ENCODE assay signal across 23 mouse cellular contexts in the genomic region with DNA sequence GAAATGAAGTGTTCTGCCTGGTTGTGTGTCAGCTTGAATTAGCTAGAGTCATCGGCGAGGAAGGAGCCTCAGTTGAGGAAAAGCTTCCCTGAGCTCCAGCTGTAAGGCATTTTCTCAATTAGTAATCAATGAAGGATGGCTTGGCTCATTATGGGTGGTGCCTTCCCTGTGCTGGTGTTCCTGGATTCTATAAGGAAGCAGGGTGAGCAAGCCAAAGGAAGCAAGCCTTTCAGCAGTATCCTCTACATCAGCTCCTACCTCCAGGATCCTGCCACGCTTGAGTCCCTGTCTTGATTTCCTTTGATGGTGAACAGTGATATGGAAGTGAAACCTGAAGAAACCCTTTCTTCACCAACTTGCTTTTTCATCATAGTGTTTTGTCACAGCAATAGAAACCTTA.
A peak's percentile ranks its signal among the peaks of the same experiment; 100 is the strongest.
DNase-seq lines count a peak whose midpoint lies in the region; ATAC-seq and TF ChIP-seq lines count a peak whose summit lies in the region.
"Had no signal": no experiment of that assay in that cellular context is flagged by ENCODE, and none has a peak within 500 bp of the region (broad histone marks: within the 10 kb centered on the region; RNA-seq: fewer than 3 reads in every experiment).

No protein-coding gene starts in this region.

- no peak for DNase-seq in forebrain, embryonic 14.5 days (ENCODE audit: low spot score)
- peak; percentile 37 for DNase-seq in hindbrain, postnatal 0 days (ENCODE audit: low spot score)
- peak; percentile 31 for DNase-seq in brain, embryonic 14.5 days (ENCODE audit: low read depth)
- DNase-seq in splenic B cell, adult 2 months (ENCODE audit: low read depth, low spot score), result peak; percentile 9
- no peak for DNase-seq in heart, adult 11 months
- DNase-seq: adrenal gland, postnatal 10 days; cerebellum, adult 11-12 months; gastrocnemius, postnatal 25 days; kidney, postnatal 10 days; layer of hippocampus, postnatal 36 days; liver; lung, adult 2 months; lung, postnatal 10 days; right cerebral cortex, postnatal 4 days; thymus, adult 2 months; thymus, postnatal 36 days had no signal

- no peak for TF ChIP-seq POLR2A in brain, embryonic 14.5 days (IDR thresholded peaks at IDR 0.05; ENCODE audit: borderline replicate concordance, extremely low read depth, insufficient read depth, insufficient read length, poor library complexity, severe bottlenecking)

- no peaks in the 10 kb centered on the region for H3K4me1 ChIP-seq in forebrain, embryonic 13.5 days
- H3K4me1 ChIP-seq in forebrain, embryonic 14.5 days (ENCODE audit: control insufficient read depth, insufficient read depth, low read length), result no peaks in the 10 kb centered on the region
- H3K4me1 ChIP-seq in hindbrain, postnatal 0 days (ENCODE audit: insufficient read depth, low read length), result no peaks in the 10 kb centered on the region
- H3K4me1 ChIP-seq in hindbrain, embryonic 13.5 days (replicated peaks), result no peaks in the 10 kb centered on the region
- H3K4me1 ChIP-seq: midbrain, embryonic 15.5 days had no signal

- H3K4me3 ChIP-seq in forebrain, embryonic 13.5 days, result no peak overlapping the region
- H3K4me3 ChIP-seq in forebrain, embryonic 14.5 days (ENCODE audit: low read depth, low read length), result no peak overlapping the region
- no peak overlapping the region for H3K4me3 ChIP-seq in hindbrain, postnatal 0 days (ENCODE audit: low read length)
- H3K4me3 ChIP-seq in hindbrain, embryonic 13.5 days, result no peak overlapping the region
- H3K4me3 ChIP-seq: midbrain, embryonic 15.5 days had no signal

- no peak overlapping the region for H3K4me2 ChIP-seq in forebrain, embryonic 13.5 days
- no peak overlapping the region for H3K4me2 ChIP-seq in forebrain, embryonic 14.5 days (ENCODE audit: low read length)
- no peak overlapping the region for H3K4me2 ChIP-seq in hindbrain, postnatal 0 days (ENCODE audit: low read depth, low read length)
- no peak overlapping the region for H3K4me2 ChIP-seq in hindbrain, embryonic 13.5 days
- H3K4me2 ChIP-seq: midbrain, embryonic 15.5 days had no signal

- WGBS in forebrain, embryonic 13.5 days, result 81% methylated on average over 3 of the region's 3 CpGs
- WGBS in forebrain, embryonic 14.5 days, result 69% methylated on average over 3 of the region's 3 CpGs
- 64% methylated on average over 3 of the region's 3 CpGs for WGBS in hindbrain, postnatal 0 days
- 70% methylated on average over 3 of the region's 3 CpGs for WGBS in hindbrain, embryonic 13.5 days

- 0 out of 2 replicates have a peak, but pooled peaks cover 4% of the 10 kb centered on the region for H3K36me3 ChIP-seq in forebrain, embryonic 13.5 days (ENCODE audit: poor library complexity, severe bottlenecking)
- H3K36me3 ChIP-seq in forebrain, embryonic 14.5 days (ENCODE audit: control insufficient read depth, insufficient read depth, low read length), result peaks cover 3% of the 10 kb centered on the region; the same call in 1 of the 2 replicates
- no peaks in the 10 kb centered on the region for H3K36me3 ChIP-seq in hindbrain, postnatal 0 days (ENCODE audit: insufficient read depth, low read length)
- peaks cover 11% of the 10 kb centered on the region; the same call in 1 of the 2 replicates for H3K36me3 ChIP-seq in hindbrain, embryonic 13.5 days
- 0 out of 2 replicates have a peak, but pooled peaks cover 1% of the 10 kb centered on the region for H3K36me3 ChIP-seq in splenic B cell, adult 2 months (ENCODE audit: control insufficient read depth, insufficient read depth, low read length, poor library complexity, severe bottlenecking)

- H3K27ac ChIP-seq in forebrain, embryonic 13.5 days, result no peak overlapping the region
- H3K27ac ChIP-seq in forebrain, embryonic 14.5 days (ENCODE audit: low read depth, low read length), result no peak overlapping the region
- no peak overlapping the region for H3K27ac ChIP-seq in hindbrain, postnatal 0 days
- no peak overlapping the region for H3K27ac ChIP-seq in hindbrain, embryonic 13.5 days
- H3K27ac ChIP-seq: liver, embryonic 14.5 days; macrophage; midbrain, embryonic 15.5 days had no signal

- no peak for TF ChIP-seq CTCF in hindbrain, postnatal 0 days (IDR thresholded peaks at IDR 0.05; ENCODE audit: low read depth)
- TF ChIP-seq CTCF in brain, embryonic 14.5 days (IDR thresholded peaks at IDR 0.05; ENCODE audit: borderline replicate concordance, extremely low read depth, insufficient read depth, insufficient read length), result no peak

- peak; percentile 27; the same call in 1 of the 2 replicates for ATAC-seq in forebrain, embryonic 13.5 days
- ATAC-seq in forebrain, embryonic 14.5 days, result no peak
- ATAC-seq in hindbrain, postnatal 0 days, result no peak
- no peak for ATAC-seq in hindbrain, embryonic 13.5 days (ENCODE audit: low FRiP score)
- ATAC-seq: intestine, postnatal 0 days; midbrain, embryonic 15.5 days; Patski had no signal

- no peaks in the 10 kb centered on the region for H3K9me3 ChIP-seq in forebrain, embryonic 13.5 days (replicated peaks)
- H3K9me3 ChIP-seq in forebrain, embryonic 14.5 days (replicated peaks; ENCODE audit: control insufficient read depth, low read length), result no peaks in the 10 kb centered on the region
- H3K9me3 ChIP-seq in hindbrain, postnatal 0 days (ENCODE audit: low read length), result no peaks in the 10 kb centered on the region
- H3K9me3 ChIP-seq in hindbrain, embryonic 13.5 days, result no peaks in the 10 kb centered on the region
- H3K9me3 ChIP-seq: midbrain, embryonic 15.5 days had no signal

- H3K9ac ChIP-seq in forebrain, embryonic 13.5 days, result no peak overlapping the region
- no peak overlapping the region for H3K9ac ChIP-seq in forebrain, embryonic 14.5 days (ENCODE audit: low read length)
- no peak overlapping the region for H3K9ac ChIP-seq in hindbrain, postnatal 0 days (replicated peaks; ENCODE audit: low read length)
- H3K9ac ChIP-seq in hindbrain, embryonic 13.5 days, result no peak overlapping the region
- H3K9ac ChIP-seq: liver, embryonic 14.5 days; midbrain, embryonic 15.5 days had no signal

- no peaks in the 10 kb centered on the region for H3K27me3 ChIP-seq in forebrain, embryonic 13.5 days
- H3K27me3 ChIP-seq in forebrain, embryonic 14.5 days (replicated peaks; ENCODE audit: control insufficient read depth, insufficient read depth, low read length), result no peaks in the 10 kb centered on the region
- H3K27me3 ChIP-seq in hindbrain, postnatal 0 days (ENCODE audit: insufficient read depth, low read length), result no peaks in the 10 kb centered on the region
- H3K27me3 ChIP-seq in hindbrain, embryonic 13.5 days, result no peaks in the 10 kb centered on the region
- no peaks in the 10 kb centered on the region for H3K27me3 ChIP-seq in splenic B cell, adult 2 months (ENCODE audit: control insufficient read depth, insufficient read depth, low read length, poor library complexity, severe bottlenecking)
- H3K27me3 ChIP-seq: midbrain, embryonic 15.5 days; Patski had no signal

Comparison
In these comparisons a context has a peak if more than half of its experiments do, and no peak if none do; other contexts are left out.
1. DNase-seq: peak in hindbrain, postnatal 0 days (single experiment), brain, embryonic 14.5 days (single experiment) and splenic B cell, adult 2 months (single experiment); none in forebrain, embryonic 14.5 days (single experiment) and heart, adult 11 months (single experiment).